Mouse (Mus musculus): ENCODE measurements around the gene 4930469K13Rik. TPM values are rescaled to one million over a fixed set of nuclear protein-coding genes. Genes with fewer than 3 reads are reported as not detected.

The 4930469K13Rik gene
- total and polyA plus RNA-seq, 3 experiments: 0.23 to 0.29 TPM; not detected in 1

DNA sequence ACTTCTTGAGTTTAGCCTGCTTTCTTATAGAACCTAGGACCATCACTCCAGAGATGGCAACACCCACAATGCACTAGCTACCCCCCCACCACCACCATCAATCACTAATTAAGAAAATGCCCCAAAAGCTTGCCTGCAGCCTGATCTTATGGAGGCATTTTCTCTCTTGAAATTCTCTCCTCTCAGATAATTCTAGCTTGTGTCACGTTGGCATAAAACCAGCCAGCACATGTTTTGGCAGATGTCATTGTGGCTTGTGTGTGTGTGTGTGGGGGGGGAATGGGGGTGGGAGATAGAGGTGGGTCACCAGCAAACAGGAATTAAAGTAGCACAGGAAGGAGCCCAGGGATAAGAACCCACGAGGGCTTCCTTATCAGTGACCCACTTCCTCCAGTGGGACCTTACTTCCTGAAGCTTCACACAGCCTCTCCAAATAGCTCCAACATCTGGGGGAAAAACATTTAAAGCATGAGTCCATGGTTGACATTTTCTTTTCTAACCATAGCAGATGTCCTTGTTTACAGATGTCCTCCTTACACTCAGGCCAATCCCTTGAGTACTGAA is 18.3 kb upstream of the 4930469K13Rik start:
- Histone ChIP-seq H3K79me2 (ENCODE audit: control insufficient read depth, insufficient read depth, low read length, poor library complexity) (no peaks in the 10 kb centered on the region), H3K9ac (ENCODE audit: control insufficient read depth, low read depth, low read length, poor library complexity, severe bottlenecking) (no peak overlapping the region), H3K9me3 (replicated peaks; ENCODE audit: insufficient read depth, low read length) (no peaks in the 10 kb centered on the region), H3K4me1 (ENCODE audit: control insufficient read depth in 1 of 2, insufficient read depth in 2 of 2, low read length in 2 of 2) (peaks cover 14 to 31% of the 10 kb centered on the region in 2 experiments), H3K27ac (ENCODE audit: control insufficient read depth, low read depth, low read length) (peak overlapping the region; percentile 88), H3K27me3 (ENCODE audit: control insufficient read depth in 1 of 2, insufficient read depth in 2 of 2, low read length in 2 of 2) (no peaks in the 10 kb centered on the region), H3K4me3 (ENCODE audit: control insufficient read depth in 1 of 2, insufficient read depth in 1 of 2, low read depth in 2 of 2, low read length in 2 of 2) (peak overlapping the region in 1 of 2 experiments; percentile 7; a peak in 1 of 4 replicates), H3K36me3 (ENCODE audit: control insufficient read depth in 1 of 2, insufficient read depth in 2 of 2, low read length in 2 of 2) (peaks cover 0 to 25% of the 10 kb centered on the region in 2 experiments; a peak in 2 of 4 replicates)
- peak; percentile 87 for DNase-seq (ENCODE audit: low read depth, low spot score)
- no peak for TF ChIP-seq UBTF (IDR thresholded peaks at IDR 0.05; ENCODE audit: borderline replicate concordance, insufficient read depth, low read depth, low read length)
- TF ChIP-seq USF1 (IDR thresholded peaks at IDR 0.05; ENCODE audit: low read depth, low read length): peak; percentile 78
- no peak for TF ChIP-seq GABPA (IDR thresholded peaks at IDR 0.05; ENCODE audit: low read depth, low read length)
- peak; percentile 79 for TF ChIP-seq ELF1 (IDR thresholded peaks at IDR 0.05; ENCODE audit: low read depth, low read length)
- peak; percentile 77; the same call in 1 of the 2 replicates for TF ChIP-seq RCOR1 (IDR thresholded peaks at IDR 0.05; ENCODE audit: low read depth, low read length)
- peak; percentile 91 for TF ChIP-seq TCF12 (IDR thresholded peaks at IDR 0.05; ENCODE audit: low read depth, low read length)
- no peak for TF ChIP-seq CTCF (IDR thresholded peaks at IDR 0.05 in 2 of 3, conservative IDR thresholded peaks at IDR 0.05 in 1 of 3; ENCODE audit: control insufficient read depth in 1 of 3, insufficient read depth in 1 of 3, low read depth in 2 of 3, low read length in 3 of 3, poor library complexity in 1 of 3, severe bottlenecking in 1 of 3)
- TF ChIP-seq MYB (IDR thresholded peaks at IDR 0.05; ENCODE audit: low read depth, low read length): 0 out of 2 replicates have a peak, but pooled peaks have one; percentile 37
- peak; percentile 53; the same call in 1 of the 2 replicates for TF ChIP-seq ZMIZ1 (IDR thresholded peaks at IDR 0.05; ENCODE audit: low read depth, low read length)
- TF ChIP-seq MAZ (IDR thresholded peaks at IDR 0.05; ENCODE audit: low read depth, low read length): peak; percentile 90
- no peak for TF ChIP-seq KAT2A (conservative IDR thresholded peaks at IDR 0.05; ENCODE audit: low read depth, low read length)
- no peak for TF ChIP-seq MEF2A (IDR thresholded peaks at IDR 0.05; ENCODE audit: extremely low read depth, insufficient replicate concordance, low read depth, low read length, poor library complexity, severe bottlenecking)
- peak; percentile 92 for TF ChIP-seq MXI1 (IDR thresholded peaks at IDR 0.05; ENCODE audit: low read depth, low read length)
- peak; percentile 75 for TF ChIP-seq TAL1 (IDR thresholded peaks at IDR 0.05; ENCODE audit: low read length)
- no peak for TF ChIP-seq ZNF384 (IDR thresholded peaks at IDR 0.05; ENCODE audit: low read depth, low read length)
- TF ChIP-seq RAD21 (IDR thresholded peaks at IDR 0.05; ENCODE audit: low read depth, low read length): no peak
- peak; percentile 97 for TF ChIP-seq GATA1 (IDR thresholded peaks at IDR 0.05; ENCODE audit: low read depth, low read length)
- no peak for TF ChIP-seq ZKSCAN1 (IDR thresholded peaks at IDR 0.05; ENCODE audit: low read depth, low read length)
- TF ChIP-seq TBP (IDR thresholded peaks at IDR 0.05; ENCODE audit: low read depth, low read length): no peak; the same call in 1 of the 2 replicates
- peak; percentile 58; the same call in 1 of the 2 replicates for TF ChIP-seq HCFC1 (IDR thresholded peaks at IDR 0.05; ENCODE audit: low read depth, low read length)
- TF ChIP-seq POLR2AphosphoS5 (IDR thresholded peaks at IDR 0.05; ENCODE audit: borderline replicate concordance, low read depth, low read length): no peak
- peak; percentile 15; the same call in 1 of the 2 replicates for TF ChIP-seq CHD2 (IDR thresholded peaks at IDR 0.05; ENCODE audit: low read length)
- no peak for TF ChIP-seq USF2 (IDR thresholded peaks at IDR 0.05; ENCODE audit: borderline replicate concordance in 1 of 2, insufficient read depth in 1 of 2, low read depth in 1 of 2, low read length in 2 of 2)
- no peak for TF ChIP-seq NRF1 (IDR thresholded peaks at IDR 0.05; ENCODE audit: insufficient read depth, low read depth, low read length, poor library complexity, severe bottlenecking)
- TF ChIP-seq SIN3A (IDR thresholded peaks at IDR 0.05; ENCODE audit: low read length): peak; percentile 86
- peak; percentile 74; the same call in 1 of the 2 replicates for TF ChIP-seq MYC (IDR thresholded peaks at IDR 0.05; ENCODE audit: low read depth, low read length)
- TF ChIP-seq BHLHE40 (IDR thresholded peaks at IDR 0.05; ENCODE audit: borderline replicate concordance, low read depth, low read length): peak; percentile 86; the same call in 1 of the 2 replicates
- TF ChIP-seq ETS1 (IDR thresholded peaks at IDR 0.05; ENCODE audit: low read depth, low read length): peak; percentile 96
- no peak for TF ChIP-seq E2F4 (IDR thresholded peaks at IDR 0.05; ENCODE audit: borderline replicate concordance, low read depth, low read length)
- no peak for TF ChIP-seq JUND (IDR thresholded peaks at IDR 0.05; ENCODE audit: low read depth, low read length)
- no peak; the same call in none of the 2 replicates for TF ChIP-seq MAX (IDR thresholded peaks at IDR 0.05; ENCODE audit: low read length)
- TF ChIP-seq CHD1 (IDR thresholded peaks at IDR 0.05; ENCODE audit: low read depth, low read length): no peak
- TF ChIP-seq ZC3H11A (IDR thresholded peaks at IDR 0.05; ENCODE audit: low read depth, low read length): no peak
- TF ChIP-seq POLR2AphosphoS2 (IDR thresholded peaks at IDR 0.05; ENCODE audit: low read length): no peak
- peak; percentile 93 to 95 for TF ChIP-seq EP300 (IDR thresholded peaks at IDR 0.05; ENCODE audit: low read depth in 1 of 2, low read length in 2 of 2)
- peak; percentile 68; the same call in 1 of the 2 replicates for TF ChIP-seq MAFK (IDR thresholded peaks at IDR 0.05; ENCODE audit: borderline replicate concordance, low read depth, low read length)

All from MEL (cell line).